Mouse (Mus musculus) ovary, adult 18-20 months (tissue): ENCODE measurements around the gene Sh2d6.
"Not testable (repeated sequence)": the region's sequence is repeated elsewhere in the genome, so short reads cannot be mapped to it uniquely, and the experiment has no call there.

Experiments
- DNase-seq: peaks from one replicate; pipeline ENCODE4 v3.0.0; 2022; ENCODE audit warnings: low spot score, mixed read lengths

Sh2d6 gene

DNA sequence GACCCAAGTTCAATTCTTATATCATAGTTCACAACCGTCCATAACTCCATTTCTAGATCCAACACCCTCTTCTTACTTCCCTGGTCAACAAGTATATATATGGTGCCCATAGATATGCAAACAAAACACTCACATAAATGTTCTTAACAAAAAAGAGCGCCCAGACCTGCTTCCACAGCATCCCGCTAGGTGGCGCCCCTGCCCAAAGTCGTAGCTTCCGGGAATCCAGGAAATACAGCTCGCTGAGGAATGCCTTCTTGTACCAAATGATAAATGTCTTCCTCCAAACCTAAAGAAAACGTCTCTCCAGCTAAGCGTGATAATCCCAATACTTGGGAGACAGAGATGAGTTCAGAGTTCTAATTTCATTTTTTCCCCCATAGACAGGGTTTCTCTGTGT is 13.7 kb upstream of the Sh2d6 start:
- no peak for DNase-seq

DNA sequence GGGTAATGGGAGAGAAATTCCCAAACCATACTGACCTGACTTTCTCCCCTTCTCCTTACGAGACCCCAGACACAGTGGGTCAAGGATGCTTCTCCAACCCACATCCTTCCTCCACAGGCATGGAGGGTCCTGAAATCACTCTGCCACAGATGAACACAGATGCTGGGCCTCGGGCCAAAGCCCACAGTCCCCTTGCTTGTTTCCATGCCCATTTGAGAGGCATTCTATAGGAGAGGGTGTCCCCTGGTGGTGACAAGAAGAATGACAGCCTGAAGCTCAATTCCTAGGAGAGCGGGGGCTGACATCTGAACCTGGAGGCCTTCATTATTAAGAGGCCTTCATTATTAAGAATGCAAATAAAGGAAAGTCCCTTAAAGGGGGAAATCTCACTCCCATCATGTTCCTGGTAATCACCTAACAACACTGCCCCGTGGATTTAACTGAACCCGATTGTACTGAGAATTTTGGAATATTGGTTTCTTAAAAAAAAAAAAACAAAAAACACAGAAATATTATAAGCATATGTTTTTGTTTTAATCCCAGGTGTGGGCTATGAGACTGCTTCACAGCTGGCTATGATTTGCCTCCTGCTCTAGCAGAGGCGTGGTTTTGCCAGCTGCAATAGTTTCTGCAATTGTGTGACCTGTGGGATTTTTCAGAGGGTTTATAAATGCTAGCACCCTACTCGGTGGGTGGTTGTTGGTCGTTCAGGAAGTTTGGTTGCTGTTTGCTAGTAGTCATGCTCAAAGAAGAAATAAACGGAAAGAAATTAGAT is 12.7 kb upstream of the Sh2d6 start:
- no peak for DNase-seq

DNA sequence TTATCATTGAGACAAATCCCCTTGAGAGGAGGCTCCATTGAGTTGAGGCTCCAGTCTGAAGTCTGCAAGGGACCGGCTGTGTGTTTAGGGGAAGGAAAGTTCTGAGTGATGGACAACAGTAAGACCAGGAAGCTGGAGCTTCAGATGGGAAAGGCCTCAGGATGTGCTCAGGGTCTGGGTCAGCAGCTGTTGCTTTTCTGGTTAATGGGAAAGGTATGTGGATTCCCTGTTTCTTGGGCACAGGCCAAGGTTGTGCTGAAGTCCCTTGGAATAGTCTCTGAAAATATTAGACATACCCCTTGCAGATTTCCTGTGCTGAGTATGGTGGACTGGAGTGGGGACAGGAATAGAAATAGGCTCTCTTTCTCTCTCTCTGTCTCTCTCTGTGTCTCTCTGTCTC is 12.0 kb upstream of the Sh2d6 start:
- not testable (repeated sequence) for DNase-seq

DNA sequence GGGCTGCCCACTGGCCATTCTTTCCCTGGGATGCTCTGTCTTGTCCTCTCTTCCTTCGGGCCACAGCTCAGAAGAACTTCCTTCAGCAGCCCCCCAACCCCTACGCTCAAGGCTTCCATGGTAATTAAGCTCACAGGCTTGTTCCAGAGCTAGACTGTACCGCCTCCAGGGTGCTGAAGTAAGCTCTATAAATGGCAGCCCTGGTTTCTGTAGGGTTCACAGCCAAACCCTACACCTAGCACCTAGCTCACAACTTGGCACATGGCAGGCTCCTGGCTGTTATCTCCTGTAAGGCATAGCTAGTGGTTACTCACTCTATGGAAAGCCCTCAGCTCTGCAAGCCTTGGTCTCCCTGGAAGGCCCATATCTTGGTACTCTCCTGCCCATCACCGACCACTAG is 11.1 kb upstream of the Sh2d6 start:
- no peak for DNase-seq

DNA sequence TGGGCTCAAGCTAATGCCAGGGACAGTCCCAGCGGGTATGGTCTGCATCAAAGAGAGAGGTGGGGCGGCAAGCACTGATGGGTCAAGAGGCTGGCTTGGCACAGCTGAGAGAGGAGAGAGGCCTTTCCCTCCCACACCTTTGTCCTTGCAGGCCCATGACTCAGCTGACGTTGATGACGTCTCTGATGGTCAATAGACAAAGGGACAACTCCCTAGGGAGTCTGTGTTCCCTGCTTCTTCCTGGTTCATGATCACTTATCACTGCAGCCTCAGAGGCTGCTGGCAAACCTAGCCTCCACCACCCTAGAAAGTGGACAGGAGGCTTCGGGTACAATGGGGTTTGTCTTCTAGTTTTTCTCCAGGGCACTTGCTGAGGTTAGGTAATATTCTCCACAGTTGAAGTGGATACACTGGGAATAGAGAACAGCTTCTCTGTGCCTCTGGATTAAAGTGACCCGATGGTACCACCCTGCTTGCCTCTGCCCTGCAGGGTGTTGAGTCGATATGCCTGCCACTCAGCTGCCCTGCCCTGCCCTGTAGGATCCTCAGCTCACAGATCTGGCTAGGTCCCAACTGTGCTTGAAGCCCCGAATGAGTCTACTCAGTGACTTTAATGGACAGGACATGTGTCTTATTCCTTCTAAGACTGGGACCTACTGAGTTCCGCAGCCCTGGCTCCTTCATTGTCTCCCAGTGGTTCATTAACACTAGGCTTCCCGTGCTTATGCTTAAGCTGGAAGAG is 7.1 kb upstream of the Sh2d6 start:
- peak; percentile 44 for DNase-seq

DNA sequence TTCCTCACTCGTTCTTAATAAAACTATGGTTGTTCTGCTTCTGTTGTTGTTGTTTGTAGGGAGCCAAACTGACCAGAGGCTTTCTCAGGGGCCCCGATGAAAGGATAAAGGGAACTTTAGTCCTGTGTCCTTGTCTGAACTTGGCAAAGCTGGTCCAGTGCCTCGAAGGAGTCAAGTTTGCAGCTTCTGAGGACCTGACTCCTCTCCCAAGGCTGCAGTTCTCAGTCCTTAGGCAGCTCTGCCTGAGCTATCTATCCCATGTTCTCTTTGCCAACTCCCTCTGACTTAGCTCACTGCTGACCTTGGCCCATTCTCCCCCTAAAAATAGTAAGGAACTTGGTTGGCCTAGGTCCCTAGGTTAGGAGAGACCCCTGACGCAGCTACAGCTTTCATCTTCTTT is 5.6 kb upstream of the Sh2d6 start:
- DNase-seq, result peak; percentile 60

DNA sequence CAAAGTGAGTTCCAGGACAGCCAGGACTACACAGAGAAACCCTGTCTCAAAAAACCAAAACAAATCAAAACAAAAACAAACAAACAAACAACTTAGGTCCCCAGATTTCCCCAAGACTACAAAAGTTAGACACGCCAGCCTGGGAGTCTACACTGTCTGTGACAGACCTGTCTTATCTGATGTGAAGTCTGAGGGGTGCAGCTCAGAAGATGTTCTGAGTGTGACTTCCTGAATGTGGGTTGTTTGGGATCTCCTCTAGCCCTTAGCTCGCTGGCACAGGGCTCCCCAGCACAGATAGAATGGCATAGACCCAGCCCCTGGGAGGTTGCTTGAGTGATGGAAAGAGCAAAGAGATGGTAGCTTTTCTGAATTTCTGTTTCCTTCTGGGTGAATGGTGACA is 2.7 kb upstream of the Sh2d6 start:
- DNase-seq, result no peak

DNA sequence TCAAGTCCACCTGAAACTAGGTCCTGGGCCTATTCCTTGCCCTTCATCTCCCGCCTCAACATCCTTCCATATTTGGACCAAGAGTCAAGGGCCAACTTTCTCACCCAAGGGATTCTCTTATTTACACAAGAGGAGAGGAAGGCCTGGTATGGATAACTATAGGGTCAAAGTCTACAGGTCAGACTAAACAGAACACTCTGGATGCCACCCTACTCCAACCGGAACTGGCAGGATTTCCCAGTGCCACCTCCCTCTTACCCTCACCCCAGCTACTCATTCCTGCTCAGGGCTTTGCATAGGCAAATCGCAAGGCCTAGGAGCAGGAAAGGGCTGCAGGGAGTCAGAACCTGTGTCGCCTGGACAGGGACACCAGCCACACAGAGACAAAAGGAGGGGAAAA is 1.7 kb upstream of the Sh2d6 start:
- DNase-seq, result no peak

DNA sequence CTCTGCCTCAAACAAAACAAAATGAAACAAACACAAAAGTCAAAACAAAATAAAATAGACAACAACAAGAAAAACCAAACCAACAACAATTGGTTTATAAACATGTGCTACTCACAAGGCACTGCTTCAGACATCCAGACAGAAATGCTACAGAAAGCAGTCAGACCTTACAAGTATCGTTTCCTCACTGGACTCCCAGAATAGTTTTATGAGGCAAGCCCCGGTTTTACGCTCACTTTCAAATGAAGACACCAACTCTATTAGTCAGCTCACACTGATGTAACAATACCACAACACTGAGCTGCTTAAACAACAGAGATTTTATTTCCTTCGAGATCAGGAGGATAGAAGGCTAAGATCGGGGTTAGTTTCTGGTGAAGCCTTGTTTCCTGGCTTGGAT is 781 bp upstream of the Sh2d6 start:
- DNase-seq, result no peak

DNA sequence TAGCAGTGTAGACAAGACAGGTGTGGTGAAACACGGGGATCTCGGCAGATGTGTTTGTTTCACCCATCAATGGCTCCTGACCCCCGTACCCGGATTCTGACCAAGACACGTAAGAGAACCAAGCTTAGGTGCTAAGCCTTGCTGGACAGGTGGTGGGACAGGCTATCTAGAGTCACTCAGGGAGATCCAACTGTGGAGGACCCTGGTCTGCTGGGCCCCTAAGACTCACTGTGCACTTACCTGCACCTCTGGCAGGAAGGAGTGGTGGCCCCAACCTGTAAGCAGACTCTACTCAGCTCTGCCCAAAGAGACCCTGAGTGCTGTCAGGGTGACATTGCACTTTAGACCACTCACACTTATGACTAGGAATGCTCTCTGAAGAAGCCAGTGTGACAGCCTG is 603 bp downstream of the Sh2d6 start:
- no peak for DNase-seq

DNA sequence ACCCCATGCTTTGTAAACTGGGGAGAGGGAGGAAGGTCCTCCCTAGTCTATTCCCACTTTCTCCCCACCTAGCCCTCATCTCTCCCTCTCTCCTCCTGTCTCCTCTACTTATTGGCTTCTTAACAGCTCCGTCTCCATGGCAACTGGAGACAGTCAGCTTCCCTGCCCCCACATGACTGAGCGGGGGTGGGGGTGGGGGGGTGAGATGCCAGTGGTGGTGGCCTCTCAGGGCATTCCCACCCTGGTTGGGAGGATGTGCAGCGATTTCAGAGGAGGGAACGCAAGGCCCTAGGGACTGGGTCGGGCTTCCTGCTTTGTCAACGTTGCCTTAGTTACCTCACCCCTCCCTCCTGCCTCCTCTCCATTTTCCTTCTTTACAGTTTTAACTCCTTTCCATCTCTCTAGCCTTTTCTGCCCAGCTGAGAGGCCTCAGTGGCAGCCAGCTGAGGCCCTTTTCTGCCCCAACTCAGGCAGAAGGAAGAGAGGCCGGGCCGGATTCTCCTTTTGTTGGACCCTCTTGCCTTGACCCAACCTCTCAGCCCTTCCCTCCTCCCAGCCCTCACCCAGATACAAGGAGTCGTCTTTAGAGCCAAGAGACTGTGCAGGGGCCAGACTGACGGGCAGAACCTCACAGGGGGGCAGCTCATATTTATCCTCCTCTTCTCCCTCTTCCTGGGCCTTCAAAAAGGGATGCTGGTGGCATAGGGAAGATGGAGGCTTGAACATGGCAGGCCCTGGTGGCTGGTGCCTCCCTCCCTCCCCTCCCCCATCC is 1.4 kb downstream of the Sh2d6 start:
- no peak for DNase-seq

DNA sequence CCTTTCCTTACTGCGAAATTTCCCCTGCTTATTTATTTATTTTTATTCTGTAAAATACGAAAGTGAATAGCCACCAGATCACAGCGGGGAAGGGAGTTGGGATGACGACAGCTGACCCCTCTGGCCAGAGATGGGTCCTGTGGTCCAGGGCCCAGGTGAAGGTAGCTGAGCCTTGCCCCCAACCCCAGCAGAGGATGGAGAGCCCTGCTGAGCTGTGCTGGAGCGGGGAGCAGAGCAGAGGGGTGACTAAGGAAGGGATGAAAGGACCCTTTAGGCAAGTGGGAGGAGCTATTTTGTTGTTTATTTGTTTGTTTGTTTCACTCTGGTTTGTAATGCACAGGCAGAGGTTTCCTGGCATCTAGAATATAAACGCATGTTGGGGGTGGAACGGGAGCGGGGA is 2.2 kb downstream of the Sh2d6 start:
- DNase-seq, result no peak

DNA sequence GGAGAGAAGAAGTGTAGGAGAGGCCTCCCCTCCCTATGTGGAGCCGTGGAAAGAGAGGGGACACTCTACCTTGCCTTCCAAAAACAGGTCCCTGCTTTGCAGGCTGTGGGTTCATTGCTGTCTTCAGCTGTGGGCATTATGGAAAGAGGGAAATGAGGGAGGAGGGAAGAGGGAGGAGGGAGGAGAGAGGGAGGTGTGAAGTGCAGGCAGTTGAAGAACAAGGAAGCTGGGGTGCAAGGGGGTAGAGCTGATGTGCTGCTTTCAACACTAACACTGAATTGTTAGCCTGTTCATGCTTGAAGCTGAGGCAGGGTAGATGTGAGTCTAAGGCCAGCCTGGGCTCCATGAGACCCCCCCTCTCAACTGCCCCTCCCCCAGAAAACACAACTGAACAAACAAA is 2.7 kb downstream of the Sh2d6 start:
- no peak for DNase-seq

DNA sequence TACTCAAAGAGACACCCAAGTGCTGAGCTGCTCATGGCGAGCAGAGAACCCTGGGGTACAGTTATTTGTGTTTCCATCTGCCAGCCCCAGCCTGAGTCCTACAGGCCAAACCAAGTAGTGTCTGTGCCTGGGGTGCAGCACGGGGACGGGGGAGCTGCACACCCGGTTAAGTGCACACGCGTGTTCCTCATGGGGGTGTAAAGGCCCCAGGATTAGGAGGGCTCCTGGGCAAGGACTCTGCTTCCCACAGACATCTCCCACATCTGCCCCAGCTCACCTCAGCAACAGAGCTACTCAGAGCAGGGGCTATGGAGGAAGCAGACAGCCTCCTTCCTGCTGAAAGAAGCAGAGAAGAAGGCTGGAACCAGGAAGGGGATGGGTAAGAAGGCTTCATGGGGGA is 5.9 kb downstream of the Sh2d6 start:
- DNase-seq, result no peak

DNA sequence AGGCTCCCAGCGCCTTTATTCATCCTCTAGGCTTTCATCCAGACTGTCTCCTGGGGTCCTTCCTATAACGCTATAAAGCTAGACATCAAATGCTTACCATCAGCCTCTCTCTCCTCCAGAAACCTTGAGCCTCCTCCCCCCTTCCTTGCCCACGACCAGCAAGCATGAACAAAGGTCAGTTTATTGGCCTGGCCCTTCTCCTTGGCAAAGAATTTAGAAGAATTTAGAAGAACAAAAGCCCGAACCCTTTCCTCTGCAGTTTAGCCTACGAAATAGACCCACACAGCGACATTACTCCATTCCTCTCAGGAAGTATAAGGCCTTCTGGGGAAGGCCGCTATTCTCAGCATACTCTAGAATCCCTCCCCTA is 8.5 kb downstream of the Sh2d6 start:
- no peak for DNase-seq

DNA sequence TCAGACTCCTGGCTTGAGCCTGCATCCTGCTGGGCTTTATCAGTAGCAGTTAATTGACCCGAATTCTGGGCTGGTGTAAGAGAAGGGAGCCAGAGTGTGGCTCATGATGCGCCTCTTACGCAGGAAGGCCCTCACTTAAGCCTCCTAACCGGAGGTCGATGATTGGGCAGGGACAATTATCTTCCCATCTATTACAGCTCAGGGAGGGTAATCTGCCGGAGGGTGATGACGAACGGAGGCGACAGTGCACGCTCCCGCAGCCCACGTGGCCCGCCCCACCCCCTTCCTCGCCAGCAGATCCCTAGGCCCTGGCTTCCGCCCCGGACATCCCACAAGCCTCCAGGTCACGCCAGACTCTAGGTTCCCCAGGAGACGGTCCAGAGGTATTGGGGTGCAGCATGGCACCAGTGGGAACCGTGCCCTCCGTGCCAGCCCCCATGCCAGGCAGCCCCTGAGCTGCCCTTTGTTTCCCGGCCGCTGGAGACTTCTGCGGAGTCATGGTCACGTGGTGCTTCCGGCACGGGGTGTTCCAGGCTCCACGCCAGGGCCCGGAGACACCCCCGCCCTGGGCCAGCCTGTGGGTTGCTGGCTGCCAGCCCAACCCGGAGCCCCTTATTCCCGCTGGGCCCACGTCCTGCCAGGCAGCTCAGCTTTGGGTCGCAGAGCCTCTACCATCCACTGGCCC is 9.0 kb downstream of the Sh2d6 start:
- DNase-seq, result peak; percentile 81

DNA sequence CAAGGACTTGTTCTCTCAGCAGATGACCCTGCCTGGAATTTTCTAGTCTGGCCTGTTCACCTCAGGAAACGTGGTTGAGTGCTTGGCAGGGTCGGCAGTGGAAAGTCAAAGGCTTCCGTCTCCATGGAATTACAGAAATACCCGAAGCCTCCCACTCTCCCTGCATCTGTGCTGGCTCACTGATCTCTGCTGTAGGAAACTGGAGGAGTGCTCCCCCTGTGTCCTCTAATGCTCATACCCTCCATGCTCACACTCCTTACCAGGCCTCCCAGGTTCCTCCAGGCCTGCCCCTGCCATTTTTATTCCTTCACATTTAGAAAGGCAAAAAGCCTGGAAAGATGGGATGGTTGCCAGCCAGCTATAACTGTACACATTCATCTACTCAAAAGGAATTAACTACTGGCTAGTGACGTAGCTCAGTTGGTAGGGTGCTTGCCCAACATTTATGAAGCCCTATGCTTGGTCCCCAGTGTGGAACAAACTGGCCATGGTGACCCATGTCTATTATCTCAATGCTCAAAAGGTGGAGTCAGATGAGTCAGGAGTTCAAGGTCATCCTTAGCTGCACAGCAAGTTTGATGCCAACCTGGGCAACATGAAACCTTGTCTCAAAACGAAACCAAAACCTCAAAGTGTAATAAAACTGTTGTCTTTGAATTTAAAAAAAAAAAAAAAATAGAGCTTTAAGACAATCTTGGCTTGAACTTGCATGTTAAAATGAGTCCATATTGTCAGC is 10.7 kb downstream of the Sh2d6 start:
- no peak for DNase-seq

DNA sequence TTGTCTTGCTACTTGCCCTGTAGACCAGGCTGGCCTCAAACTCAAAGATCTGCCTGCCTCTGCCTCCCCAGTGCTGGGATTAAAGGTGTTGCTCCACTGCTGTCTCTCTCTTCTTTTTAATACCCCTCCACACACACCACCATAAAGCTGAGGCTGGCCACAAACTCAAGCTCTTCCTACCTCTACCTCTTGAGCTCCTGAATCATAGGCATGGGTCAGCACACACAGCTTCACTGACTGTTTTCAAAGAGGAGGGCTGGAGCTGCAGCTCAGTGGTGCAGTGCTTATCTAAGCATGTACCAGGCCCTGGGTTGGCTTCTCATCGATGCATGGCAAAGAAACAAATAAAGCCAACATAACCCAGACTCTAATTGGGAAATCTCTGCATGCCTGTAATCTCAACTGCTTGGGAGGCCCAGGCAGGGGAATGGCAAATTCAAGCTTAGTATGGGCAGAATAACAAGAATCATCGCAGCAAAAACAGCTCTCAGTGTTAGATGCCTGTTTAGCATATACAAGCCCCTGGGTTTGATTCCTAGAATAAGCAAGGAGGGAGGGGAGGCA is 11.6 kb downstream of the Sh2d6 start:
- no peak for DNase-seq

DNA sequence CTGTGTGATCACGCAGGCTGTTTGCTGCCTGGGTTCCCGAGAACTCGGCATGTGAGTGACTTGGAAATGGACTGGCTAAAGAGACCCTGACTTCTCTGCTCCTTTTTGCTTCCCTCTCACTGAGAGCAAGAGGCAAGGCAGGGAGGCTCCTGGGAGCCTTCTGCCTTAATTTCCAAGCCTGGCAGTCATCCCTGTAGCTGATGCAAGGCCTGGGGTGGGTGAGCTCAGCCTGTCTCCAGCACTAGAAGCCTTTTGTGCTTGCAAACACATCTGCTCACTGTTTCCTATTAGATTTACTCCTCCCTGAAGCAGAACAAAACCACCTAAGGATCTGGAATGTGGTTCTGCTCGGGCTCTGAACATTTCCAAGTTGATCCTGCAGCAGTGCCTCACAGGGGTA is 12.9 kb downstream of the Sh2d6 start:
- no peak for DNase-seq

DNA sequence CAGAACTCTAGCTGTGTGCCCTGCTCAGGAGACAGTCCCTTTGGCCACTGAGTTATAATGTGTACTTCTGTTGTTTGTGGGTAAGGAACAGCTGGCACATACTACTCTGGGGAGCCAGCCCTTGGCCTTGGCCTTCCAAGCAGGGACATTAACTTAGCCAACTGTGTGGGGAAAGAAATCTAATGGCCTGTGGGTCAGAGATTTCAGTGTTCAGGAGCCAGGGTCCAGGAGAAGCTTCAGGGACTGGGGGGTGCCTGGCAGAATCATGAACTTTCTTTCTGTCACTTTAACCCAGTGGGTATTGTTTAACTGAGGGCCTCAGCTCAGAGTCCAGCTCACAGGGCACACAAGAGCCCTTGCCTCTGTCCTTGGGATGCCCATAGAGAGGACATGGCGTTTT is 15.4 kb downstream of the Sh2d6 start:
- DNase-seq, result no peak

DNA sequence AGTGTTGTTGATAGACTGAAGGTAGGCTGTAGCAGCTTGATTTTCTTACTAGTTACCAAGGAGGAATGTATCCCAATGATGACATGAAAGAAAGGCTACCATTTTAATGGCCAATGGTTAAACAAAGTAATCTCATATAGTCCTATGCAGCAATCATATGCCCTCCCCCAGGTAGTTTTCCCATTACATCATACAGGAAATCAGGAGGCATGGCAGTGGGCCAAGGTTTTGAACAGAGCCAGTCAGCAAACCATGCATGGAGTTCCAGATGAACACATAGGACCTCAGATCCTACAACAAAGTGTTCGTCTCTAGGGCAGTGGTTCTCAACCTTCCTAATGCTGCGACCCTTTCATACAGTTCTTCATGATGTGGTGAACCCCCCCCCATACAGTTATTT is 17.6 kb downstream of the Sh2d6 start:
- no peak for DNase-seq

DNA sequence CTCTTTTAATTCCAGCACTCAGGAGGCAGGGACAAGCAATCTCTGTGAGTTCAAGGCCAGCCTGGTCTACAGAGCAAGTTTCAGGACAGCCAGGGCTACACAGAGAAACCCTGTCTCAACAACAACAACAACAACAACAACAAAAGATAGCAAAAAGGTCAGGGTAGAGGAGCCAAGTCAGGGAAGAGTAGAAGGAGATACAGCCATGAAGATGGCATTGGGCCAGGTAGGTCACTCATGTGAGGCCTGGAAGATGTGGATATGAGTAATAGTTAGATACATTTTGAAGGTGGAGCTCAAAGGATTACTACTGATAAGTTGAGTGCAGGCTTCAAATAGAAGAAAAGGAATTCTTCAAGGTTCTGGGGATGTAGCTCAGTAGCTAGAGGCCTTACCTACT is 18.2 kb downstream of the Sh2d6 start:
- DNase-seq, result no peak
